In the genomic region with DNA sequence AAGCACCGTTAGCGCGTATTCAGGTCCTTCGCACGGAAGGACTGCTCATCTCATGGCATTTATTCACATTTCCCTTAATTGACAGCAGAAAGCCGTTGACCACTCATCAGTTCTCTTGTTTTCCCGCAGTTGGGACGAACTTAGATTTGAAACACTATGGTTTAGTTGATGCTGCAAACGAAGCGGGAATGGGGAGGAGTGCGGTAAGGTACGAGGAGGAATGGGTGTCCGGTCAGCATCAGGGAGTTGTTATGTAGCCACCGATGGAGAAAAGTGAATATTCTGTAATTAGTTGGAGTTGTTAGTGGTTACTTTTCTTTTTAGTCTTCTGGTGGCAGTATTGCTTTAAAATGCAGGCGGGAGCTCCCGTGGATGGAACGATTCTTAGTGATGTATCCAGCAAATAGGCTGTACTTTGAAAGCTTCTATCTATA, we compare ENCODE assay signal across 8 mouse cellular contexts. TPM values are rescaled to one million over a fixed set of nuclear protein-coding genes. Genes with fewer than 3 reads are reported as not detected.
A peak's percentile ranks its signal among the peaks of the same experiment; 100 is the strongest.
DNase-seq lines count a peak whose midpoint lies in the region; ATAC-seq and TF ChIP-seq lines count a peak whose summit lies in the region.

No protein-coding gene starts in this region.

- DNase-seq in A20 (ENCODE audit: low read depth, low spot score): peak; percentile 70
- DNase-seq in MEL (ENCODE audit: low read depth, low spot score): peak; percentile 52
- peak; percentile 31 for DNase-seq in embryo, embryonic 11 days
- peak; percentile 23 for DNase-seq in kidney, postnatal 10 days
- DNase-seq in retina, postnatal 1 day: peak; percentile 60
- no peak for DNase-seq in urinary bladder, postnatal 14 days (ENCODE audit: low spot score)

- H3K79me2 ChIP-seq in MEL (ENCODE audit: control insufficient read depth, insufficient read depth, low read length, poor library complexity): peaks cover 51% of the 10 kb centered on the region

- peak overlapping the region; percentile 96 to 98 for H3K4me3 ChIP-seq in MEL (ENCODE audit: control insufficient read depth in 1 of 2, insufficient read depth in 1 of 2, low read depth in 2 of 2, low read length in 2 of 2)
- peak overlapping the region; percentile 97 to 99 for H3K4me3 ChIP-seq in heart, embryonic 14.5 days (ENCODE audit: control insufficient read depth in 1 of 2, insufficient read depth in 1 of 2, low read depth in 1 of 2, low read length in 2 of 2)
- H3K4me3 ChIP-seq in lung, embryonic 15.5 days: peak overlapping the region; percentile 95

- no peaks in the 10 kb centered on the region for H3K27me3 ChIP-seq in MEL (ENCODE audit: control insufficient read depth in 1 of 2, insufficient read depth in 2 of 2, low read length in 2 of 2)
- no peaks in the 10 kb centered on the region for H3K27me3 ChIP-seq in heart, embryonic 14.5 days (ENCODE audit: control insufficient read depth, insufficient read depth, low read length)
- H3K27me3 ChIP-seq in lung, embryonic 15.5 days: no peaks in the 10 kb centered on the region

- peak overlapping the region; percentile 96 for H3K4me2 ChIP-seq in heart, embryonic 14.5 days (ENCODE audit: low read length)
- H3K4me2 ChIP-seq in lung, embryonic 15.5 days: peak overlapping the region; percentile 93

- peak overlapping the region; percentile 2 for H3K27ac ChIP-seq in MEL (ENCODE audit: control insufficient read depth, low read depth, low read length)
- no peak overlapping the region for H3K27ac ChIP-seq in heart, embryonic 14.5 days (replicated peaks in 1 of 2; ENCODE audit: control insufficient read depth in 1 of 2, insufficient read depth in 1 of 2, low read depth in 2 of 2, low read length in 2 of 2)
- H3K27ac ChIP-seq in lung, embryonic 15.5 days: no peak overlapping the region

- peak in 1 of 3 experiments; percentile 42; a peak in 2 of 6 replicates for TF ChIP-seq CTCF in MEL (IDR thresholded peaks at IDR 0.05 in 2 of 3, conservative IDR thresholded peaks at IDR 0.05 in 1 of 3; ENCODE audit: control insufficient read depth in 1 of 3, insufficient read depth in 1 of 3, low read depth in 2 of 3, low read length in 3 of 3, poor library complexity in 1 of 3, severe bottlenecking in 1 of 3)

- peaks cover 8 to 12% of the 10 kb centered on the region in 2 experiments; a peak in 3 of 4 replicates for H3K4me1 ChIP-seq in MEL (ENCODE audit: control insufficient read depth in 1 of 2, insufficient read depth in 2 of 2, low read length in 2 of 2)
- H3K4me1 ChIP-seq in heart, embryonic 14.5 days (ENCODE audit: control insufficient read depth in 2 of 2, insufficient read depth in 2 of 2, low read length in 2 of 2): peaks cover 6 to 14% of the 10 kb centered on the region in 2 experiments
- peaks cover 11% of the 10 kb centered on the region for H3K4me1 ChIP-seq in lung, embryonic 15.5 days

- TF ChIP-seq EP300 in MEL (IDR thresholded peaks at IDR 0.05; ENCODE audit: low read depth in 1 of 2, low read length in 2 of 2): no peak

- no peak for TF ChIP-seq POLR2A in MEL (IDR thresholded peaks at IDR 0.05; ENCODE audit: control insufficient read depth in 1 of 2, insufficient read depth in 1 of 2, low read depth in 1 of 2, low read length in 2 of 2, poor library complexity in 1 of 2)

- H3K36me3 ChIP-seq in MEL (ENCODE audit: control insufficient read depth in 1 of 2, insufficient read depth in 2 of 2, low read length in 2 of 2): peaks cover 0 to 22% of the 10 kb centered on the region in 2 experiments; a peak in 2 of 4 replicates
- H3K36me3 ChIP-seq in heart, embryonic 14.5 days (ENCODE audit: control insufficient read depth, insufficient read depth, low read length): no peaks in the 10 kb centered on the region
- no peaks in the 10 kb centered on the region for H3K36me3 ChIP-seq in lung, embryonic 15.5 days

- peak; percentile 48 for TF ChIP-seq RAD21 in MEL (IDR thresholded peaks at IDR 0.05; ENCODE audit: low read depth, low read length)

- no peaks in the 10 kb centered on the region for H3K9me3 ChIP-seq in MEL (replicated peaks; ENCODE audit: insufficient read depth, low read length)
- H3K9me3 ChIP-seq in heart, embryonic 14.5 days (ENCODE audit: control insufficient read depth, low read length): no peaks in the 10 kb centered on the region
- H3K9me3 ChIP-seq in lung, embryonic 15.5 days: no peaks in the 10 kb centered on the region

- no peak for ATAC-seq in heart, embryonic 14.5 days (ENCODE audit: insufficient number of reproducible peaks, insufficient read depth, low FRiP score, low read depth)
- no peak for ATAC-seq in lung, embryonic 15.5 days (ENCODE audit: borderline replicate concordance, extremely low read depth, low FRiP score, low TSS enrichment)

- H3K9ac ChIP-seq in MEL (ENCODE audit: control insufficient read depth, low read depth, low read length, poor library complexity, severe bottlenecking): peak overlapping the region; percentile 95
- H3K9ac ChIP-seq in heart, embryonic 14.5 days (ENCODE audit: low read length): peak overlapping the region; percentile 92
- peak overlapping the region; percentile 74 for H3K9ac ChIP-seq in lung, embryonic 15.5 days

- 3% methylated on average over 17 of the region's 17 CpGs for WGBS in heart, embryonic 14.5 days
- WGBS in lung, embryonic 15.5 days: 2% methylated on average over 17 of the region's 17 CpGs

TF ChIP-seq in MEL, 35 proteins besides CTCF, POLR2A, EP300 and RAD21:
- TF ChIP-seq ZC3H11A (IDR thresholded peaks at IDR 0.05; ENCODE audit: low read depth, low read length) (peak; percentile 7; the same call in 1 of the 2 replicates), SMC3 (IDR thresholded peaks at IDR 0.05; ENCODE audit: low read depth, low read length) (0 out of 2 replicates have a peak, but pooled peaks have one; percentile 21), UBTF (IDR thresholded peaks at IDR 0.05; ENCODE audit: borderline replicate concordance, insufficient read depth, low read depth, low read length) (no peak), SIN3A (IDR thresholded peaks at IDR 0.05; ENCODE audit: low read length) (peak; percentile 4; the same call in 1 of the 2 replicates)

RNA-seq across cellular contexts. Expression of gene Clasp2, which starts 1.1 kb away (rescaled TPM):
- total RNA-seq in MEL (2012; rRNA removed): 30.8 and 33.0 TPM in 2 replicates
- 100 to 1,000 TPM in 1 of 2 experiments, 10 to 100 TPM in 1; 28.7 to 209 TPM for polyA plus RNA-seq in MEL (2012; ENCODE audit: insufficient read depth in 1 of 2, insufficient read length in 2 of 2, low read depth in 1 of 2, low replicate concordance in 2 of 2, missing spikeins in 1 of 2)
- polyA plus RNA-seq in heart, embryonic 14.5 days (2014; fragmentation: Nextera tagmentation; extraction: Ambion mirVana): 25.3 TPM in 2 replicates
- polyA plus RNA-seq in lung, embryonic 15.5 days (2015; fragmentation: Nextera tagmentation; extraction: Ambion mirVana): 25.7 and 27.3 TPM in 2 replicates

RNA-seq across cellular contexts. Expression of gene Pdcd6ip, which starts 34.3 kb away (rescaled TPM):
- 21.1 and 26.3 TPM in 2 replicates for total RNA-seq in MEL (2012; rRNA removed)
- polyA plus RNA-seq in MEL (2012; ENCODE audit: insufficient read depth in 1 of 2, insufficient read length in 2 of 2, low read depth in 1 of 2, low replicate concordance in 2 of 2, missing spikeins in 1 of 2): 10 to 100 TPM; 60.1 to 71.2 TPM
- polyA plus RNA-seq in heart, embryonic 14.5 days (2014; fragmentation: Nextera tagmentation; extraction: Ambion mirVana): 59.9 and 62.4 TPM in 2 replicates
- polyA plus RNA-seq in lung, embryonic 15.5 days (2015; fragmentation: Nextera tagmentation; extraction: Ambion mirVana): 69.7 and 75.9 TPM in 2 replicates
